Mouse (Mus musculus): ENCODE results near the gene Gm4907.
"Not testable (repeated sequence)": the region's sequence is repeated elsewhere in the genome, so short reads cannot be mapped to it uniquely, and the experiment has no call there.

Gene Gm4907

GRCm38 (mm10) chrX:23882253-23882652 lies at the start of gene Gm4907:
Gm4907 (plus strand) TSS chrX:23882553.
- not testable (repeated sequence) for DNase-seq (ENCODE audit: low read depth, low spot score)

GRCm38 (mm10) chrX:23833784-23834183 lies 48.6 kb upstream of the Gm4907 start:
- DNase-seq (ENCODE audit: low read depth, low spot score) = not testable (repeated sequence)

- DNase-seq (ENCODE audit: low read depth, low spot score) = no peak
Measured at GRCm38 (mm10) chrX:23840921-23841320, 41.4 kb upstream of the Gm4907 start.

GRCm38 (mm10) chrX:23954161-23954560 lies 71.8 kb downstream of the Gm4907 start:
- DNase-seq (ENCODE audit: low read depth, low spot score) = no peak
